In genomic region chr5:112655986-112656541, GRCm38 (mm10) we compare ENCODE assay signal across 11 mouse cellular contexts.
A peak's percentile ranks its signal among the peaks of the same experiment; 100 is the strongest.
DNase-seq lines count a peak whose midpoint lies in the region; ATAC-seq and TF ChIP-seq lines count a peak whose summit lies in the region.
"Had no signal": no experiment of that assay in that cellular context is flagged by ENCODE, and none has a peak within 500 bp of the region (broad histone marks: within the 10 kb centered on the region; RNA-seq: fewer than 3 reads in every experiment).

No protein-coding gene starts in this region.

- no peak for TF ChIP-seq CTCF in liver, postnatal 0 days (IDR thresholded peaks at IDR 0.05; ENCODE audit: low read depth)

- H3K27me3 ChIP-seq in heart, embryonic 11.5 days (ENCODE audit: control insufficient read depth, insufficient read depth, low read length) = peaks cover 63% of the 10 kb centered on the region
- H3K27me3 ChIP-seq in hindbrain, embryonic 10.5 days (ENCODE audit: insufficient read depth, poor library complexity, severe bottlenecking) = peaks cover 22% of the 10 kb centered on the region
- peaks cover 19% of the 10 kb centered on the region; the same call in 1 of the 2 replicates for H3K27me3 ChIP-seq in midbrain, embryonic 12.5 days
- H3K27me3 ChIP-seq in liver, postnatal 0 days (ENCODE audit: insufficient read depth, low read length) = peaks cover 10% of the 10 kb centered on the region; the same call in 1 of the 2 replicates

- ATAC-seq in heart, embryonic 11.5 days (replicated peaks; ENCODE audit: insufficient number of reproducible peaks, low FRiP score, low TSS enrichment) = no peak
- ATAC-seq in midbrain, embryonic 12.5 days (ENCODE audit: low FRiP score, low read depth) = peak; percentile 48
- ATAC-seq in liver, postnatal 0 days = no peak
- ATAC-seq: liver, embryonic 12.5 days had no signal

- H3K27ac ChIP-seq in heart, embryonic 11.5 days (ENCODE audit: low read depth, low read length) = no peak overlapping the region
- peak overlapping the region; percentile 79 for H3K27ac ChIP-seq in hindbrain, embryonic 10.5 days
- H3K27ac ChIP-seq in midbrain, embryonic 12.5 days (replicated peaks) = peak overlapping the region; percentile 25
- no peak overlapping the region for H3K27ac ChIP-seq in liver, postnatal 0 days (ENCODE audit: low read depth)
- H3K27ac ChIP-seq: liver, embryonic 12.5 days had no signal

- WGBS in heart, embryonic 11.5 days (ENCODE audit: insufficient replicate concordance) = 1% methylated on average over 15 of the region's 15 CpGs
- WGBS in hindbrain, embryonic 10.5 days = under 1% methylated on average over 15 of the region's 15 CpGs
- 0% methylated on average over 15 of the region's 15 CpGs for WGBS in midbrain, embryonic 12.5 days
- 3% methylated on average over 15 of the region's 15 CpGs for WGBS in liver, postnatal 0 days (ENCODE audit: insufficient replicate concordance)

- H3K4me3 ChIP-seq in heart, embryonic 11.5 days (ENCODE audit: low read depth, low read length) = no peak overlapping the region
- peak overlapping the region; percentile 42 for H3K4me3 ChIP-seq in hindbrain, embryonic 10.5 days
- H3K4me3 ChIP-seq in midbrain, embryonic 12.5 days = peak overlapping the region; percentile 22
- no peak overlapping the region for H3K4me3 ChIP-seq in liver, postnatal 0 days (ENCODE audit: low read depth, low read length)
- H3K4me3 ChIP-seq: liver, embryonic 12.5 days; myocyte had no signal

- no peaks in the 10 kb centered on the region for H3K36me3 ChIP-seq in heart, embryonic 11.5 days (ENCODE audit: control insufficient read depth, insufficient read depth, low read length)
- H3K36me3 ChIP-seq in hindbrain, embryonic 10.5 days = no peaks in the 10 kb centered on the region
- H3K36me3 ChIP-seq in midbrain, embryonic 12.5 days = no peaks in the 10 kb centered on the region
- no peaks in the 10 kb centered on the region for H3K36me3 ChIP-seq in liver, postnatal 0 days (replicated peaks; ENCODE audit: insufficient read depth, low read length)
- H3K36me3 ChIP-seq: liver, embryonic 12.5 days had no signal

- H3K4me1 ChIP-seq in heart, embryonic 11.5 days (ENCODE audit: control insufficient read depth, insufficient read depth, low read length) = no peaks in the 10 kb centered on the region
- H3K4me1 ChIP-seq in hindbrain, embryonic 10.5 days (replicated peaks) = peaks cover 77% of the 10 kb centered on the region
- H3K4me1 ChIP-seq in midbrain, embryonic 12.5 days = peaks cover 40% of the 10 kb centered on the region
- H3K4me1 ChIP-seq in liver, postnatal 0 days (ENCODE audit: insufficient read depth) = no peaks in the 10 kb centered on the region
- H3K4me1 ChIP-seq: liver, embryonic 12.5 days had no signal

- H3K9ac ChIP-seq in heart, embryonic 11.5 days (ENCODE audit: low read depth, low read length) = no peak overlapping the region
- peak overlapping the region; percentile 17; the same call in 1 of the 2 replicates for H3K9ac ChIP-seq in midbrain, embryonic 12.5 days (replicated peaks)
- no peak overlapping the region for H3K9ac ChIP-seq in liver, postnatal 0 days (replicated peaks)
- H3K9ac ChIP-seq: liver, embryonic 12.5 days had no signal

- TF ChIP-seq EP300 in liver, postnatal 0 days (IDR thresholded peaks at IDR 0.05; ENCODE audit: low read depth) = no peak

- H3K4me2 ChIP-seq in heart, embryonic 11.5 days = peak overlapping the region; percentile 36
- H3K4me2 ChIP-seq in midbrain, embryonic 12.5 days (replicated peaks) = peak overlapping the region; percentile 52
- no peak overlapping the region for H3K4me2 ChIP-seq in liver, postnatal 0 days (ENCODE audit: low read depth, low read length)
- H3K4me2 ChIP-seq: liver, embryonic 12.5 days had no signal

- no peaks in the 10 kb centered on the region for H3K9me3 ChIP-seq in heart, embryonic 11.5 days (replicated peaks; ENCODE audit: control insufficient read depth, low read length)
- H3K9me3 ChIP-seq in hindbrain, embryonic 10.5 days = no peaks in the 10 kb centered on the region
- no peaks in the 10 kb centered on the region for H3K9me3 ChIP-seq in midbrain, embryonic 12.5 days
- H3K9me3 ChIP-seq in liver, postnatal 0 days (ENCODE audit: low read length) = no peaks in the 10 kb centered on the region
- H3K9me3 ChIP-seq: liver, embryonic 12.5 days had no signal

- DNase-seq in heart, postnatal 4 days = no peak
- DNase-seq in embryo, embryonic 10.5 days (ENCODE audit: low spot score) = peak; percentile 53
- peak; percentile 36 for DNase-seq in hindbrain, embryonic 10.5 days (ENCODE audit: low spot score)
- DNase-seq in liver, postnatal 0 days = no peak
- DNase-seq in liver = no peak
- no peak for DNase-seq in frontal cortex, adult 2 months (ENCODE audit: extremely low spot score in 1 of 2, low spot score in 1 of 2)
- DNase-seq: B cell, adult 2 months had no signal

Comparison
In these comparisons a context has a peak if more than half of its experiments do, and no peak if none do; other contexts are left out.
1. H3K27ac ChIP-seq: peak in hindbrain, embryonic 10.5 days (single experiment) and midbrain, embryonic 12.5 days (single experiment); none in heart, embryonic 11.5 days (single experiment) and liver, postnatal 0 days (single experiment).
2. H3K4me3 ChIP-seq: peak in hindbrain, embryonic 10.5 days (single experiment) and midbrain, embryonic 12.5 days (single experiment); none in heart, embryonic 11.5 days (single experiment) and liver, postnatal 0 days (single experiment).
3. DNase-seq: peak in embryo, embryonic 10.5 days (single experiment) and hindbrain, embryonic 10.5 days (single experiment); none in heart, postnatal 4 days (single experiment), liver, postnatal 0 days (single experiment), liver (single experiment) and frontal cortex, adult 2 months (0 of 2).